Mouse (Mus musculus): ENCODE measurements around the gene Cbx1.

Gene Cbx1

DNA sequence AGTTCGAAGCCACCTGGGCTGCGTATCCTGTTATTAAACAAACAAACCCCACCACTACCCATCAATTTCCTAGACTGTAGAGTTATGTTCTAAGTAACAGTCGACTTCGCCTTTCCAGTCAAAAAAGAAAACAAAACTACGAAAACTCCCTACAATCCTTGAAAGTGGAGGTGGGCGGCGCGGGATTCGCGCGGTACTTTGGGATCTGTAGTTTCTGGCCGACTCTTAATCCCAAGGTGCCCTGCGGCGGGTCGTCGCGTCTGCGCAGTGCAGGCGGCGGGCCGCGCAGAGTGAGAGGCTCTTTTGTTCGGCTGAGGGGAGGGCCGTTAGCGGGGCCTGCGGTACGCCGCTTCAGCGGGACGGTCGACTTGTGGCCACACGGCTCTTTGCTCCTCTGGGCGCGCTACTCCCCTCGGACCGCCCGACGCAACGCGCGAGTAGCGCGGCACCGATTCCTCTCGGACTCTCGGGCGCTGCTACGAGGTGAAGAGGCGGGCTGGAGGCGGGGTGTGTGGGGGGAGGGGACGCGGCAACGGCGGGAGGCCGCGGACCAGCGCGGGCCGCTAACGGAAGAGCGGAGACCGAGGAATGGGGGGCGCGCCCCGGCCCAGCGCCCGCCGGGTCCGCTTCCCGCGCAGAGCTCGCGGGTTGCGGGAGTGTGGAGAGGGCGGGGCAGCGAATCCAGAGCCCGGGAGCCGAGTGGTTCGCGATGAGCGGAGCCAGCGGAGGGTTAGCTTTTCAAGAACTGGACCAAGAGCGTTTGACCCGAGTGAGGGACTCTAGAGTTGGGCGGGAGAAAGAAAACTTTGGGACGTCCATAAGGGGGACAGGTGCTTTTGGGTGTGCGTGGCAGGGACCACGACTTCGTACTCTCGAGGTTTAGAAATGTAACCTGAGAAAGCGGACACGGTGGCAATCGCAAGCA, at the start of gene Cbx1:
Cbx1 (plus strand) TSS at position 257 of the 925 bp plus-strand sequence.
- DNase-seq (ENCODE audit: low read depth, low spot score): peak; percentile 93

- no peak for DNase-seq (ENCODE audit: low read depth, low spot score)
Measured at GRCm38 (mm10) chr11:96740796-96741195, 48.1 kb upstream of the Cbx1 start.

DNA sequence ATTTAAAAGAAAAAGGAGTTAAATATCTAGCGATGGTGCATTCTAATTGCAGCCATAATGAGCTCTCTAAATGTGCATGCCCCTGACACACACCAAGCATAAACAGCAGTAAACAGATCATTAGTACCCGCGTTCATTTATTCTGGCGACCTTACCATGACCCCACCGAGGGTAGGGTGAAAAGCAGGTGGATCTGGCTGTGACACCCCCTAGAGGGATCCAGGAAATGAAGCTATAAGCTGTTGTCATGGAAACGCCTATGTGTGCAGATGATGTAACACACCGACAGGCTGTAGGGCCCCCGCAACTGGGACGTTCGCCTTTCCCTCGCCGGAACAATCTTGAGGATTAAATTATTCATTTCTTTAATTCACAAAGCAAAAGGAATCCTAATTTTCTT, 46.9 kb upstream of the Cbx1 start:
- DNase-seq (ENCODE audit: low read depth, low spot score): no peak

GRCm38 (mm10) chr11:96743000-96743399, 45.9 kb upstream of the Cbx1 start:
- no peak for DNase-seq (ENCODE audit: low read depth, low spot score)

DNA sequence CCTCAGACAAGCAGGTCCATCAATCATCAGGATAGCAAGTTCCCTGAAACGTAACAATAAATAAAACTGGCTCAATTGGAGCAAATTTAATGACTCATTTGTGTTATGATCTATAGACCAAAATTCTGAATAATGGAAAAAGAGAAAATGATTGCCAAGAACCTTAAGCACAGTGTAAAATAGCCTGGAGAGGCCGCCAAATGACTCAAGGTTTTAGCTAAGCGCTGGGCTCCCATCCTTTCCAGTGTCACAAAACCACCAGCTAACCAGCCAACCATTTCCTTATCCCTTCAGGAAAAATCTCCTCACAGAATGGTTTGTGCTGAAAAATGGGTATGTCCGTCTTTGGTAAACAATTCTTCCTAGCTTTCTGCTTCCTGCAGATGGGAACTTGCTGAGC, 45.0 kb upstream of the Cbx1 start:
- DNase-seq (ENCODE audit: low read depth, low spot score): no peak

DNA sequence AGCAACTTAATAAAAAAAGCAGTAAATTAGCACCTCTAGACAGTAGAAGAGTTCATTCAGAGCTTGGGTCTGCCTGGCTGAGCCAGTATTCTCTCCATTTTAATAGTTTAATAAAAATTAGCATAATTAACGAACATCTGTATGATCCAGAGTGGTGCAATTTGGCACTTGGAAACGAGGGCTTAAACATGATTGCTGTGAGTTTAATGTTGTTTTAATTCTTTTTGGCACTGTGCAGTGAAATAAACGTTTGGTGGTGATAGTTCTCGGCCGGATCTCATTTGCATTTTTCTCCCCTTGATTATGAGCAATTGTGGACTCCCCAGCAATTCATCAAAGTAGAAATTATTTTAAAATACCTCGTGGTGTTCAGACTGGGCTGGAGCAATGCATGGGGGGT, 42.3 kb upstream of the Cbx1 start:
- DNase-seq (ENCODE audit: low read depth, low spot score): no peak

DNA sequence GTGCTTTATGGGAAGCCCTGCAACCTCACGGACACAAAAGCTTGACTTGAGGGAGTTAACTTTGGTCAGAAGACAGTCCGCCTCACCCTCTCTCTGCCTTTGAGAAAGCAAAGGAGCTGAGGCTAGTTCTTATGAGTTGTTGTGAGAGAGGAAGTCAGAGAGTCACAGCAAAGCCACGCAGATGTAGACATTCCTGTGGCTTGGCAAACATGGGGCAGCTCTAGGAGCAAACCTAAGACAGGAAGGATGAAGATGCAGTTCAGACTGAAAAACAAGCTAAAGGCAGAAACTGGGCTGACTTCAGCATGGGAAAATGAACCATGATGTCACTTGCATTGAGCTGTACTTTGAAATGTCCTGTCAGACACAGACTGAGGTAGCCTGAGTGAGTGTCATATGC, 41.4 kb upstream of the Cbx1 start:
- DNase-seq (ENCODE audit: low read depth, low spot score): no peak

DNA sequence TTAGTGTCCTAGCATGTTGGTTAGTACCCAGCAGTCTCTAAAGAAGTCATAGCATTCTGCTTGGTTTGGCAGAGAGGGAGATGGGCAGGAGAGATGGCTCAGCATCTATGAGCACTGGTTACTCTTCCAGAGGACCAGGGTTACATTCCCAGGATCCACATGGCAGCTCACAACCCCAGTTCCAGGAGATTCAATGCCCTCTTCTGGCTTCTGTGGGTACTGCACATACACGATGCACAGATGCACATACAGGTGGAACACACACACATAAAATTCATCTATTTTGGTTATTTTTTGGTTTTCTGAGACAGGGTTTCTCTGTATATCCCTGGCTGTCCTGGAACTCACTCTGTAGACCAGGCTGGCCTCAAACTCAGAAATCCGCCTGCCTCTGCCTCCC, 33.6 kb upstream of the Cbx1 start:
- peak; percentile 21 for DNase-seq (ENCODE audit: low read depth, low spot score)

DNA sequence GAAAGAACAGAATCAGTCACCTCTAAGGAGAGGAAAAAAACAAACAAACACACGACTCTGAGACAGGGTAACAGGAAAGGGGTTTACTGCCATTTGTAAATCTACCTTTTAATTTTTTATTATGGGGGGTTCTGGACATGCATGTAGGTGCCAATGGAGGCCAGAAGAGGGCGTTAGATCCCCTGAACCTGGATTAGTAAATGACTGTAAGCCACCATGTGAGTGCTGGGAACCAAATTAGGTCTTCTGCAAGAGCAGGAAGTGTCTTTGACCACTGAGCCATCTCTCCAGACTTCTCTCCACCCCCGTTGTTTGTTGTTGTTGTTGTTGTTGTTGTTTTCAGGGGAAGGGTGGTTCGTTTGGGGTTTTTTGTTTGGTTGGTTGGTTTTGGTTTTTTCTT, 31.5 kb upstream of the Cbx1 start:
- DNase-seq (ENCODE audit: low read depth, low spot score): peak; percentile 17

- no peak for DNase-seq (ENCODE audit: low read depth, low spot score)
Measured at GRCm38 (mm10) chr11:96758402-96758801, 30.5 kb upstream of the Cbx1 start.

GRCm38 (mm10) chr11:96760042-96760441, 28.9 kb upstream of the Cbx1 start:
- DNase-seq (ENCODE audit: low read depth, low spot score): peak; percentile 74

- no peak for DNase-seq (ENCODE audit: low read depth, low spot score)
Measured at GRCm38 (mm10) chr11:96761984-96762383, 26.9 kb upstream of the Cbx1 start.

- DNase-seq (ENCODE audit: low read depth, low spot score): no peak
Measured at GRCm38 (mm10) chr11:96762742-96763470, 26.0 kb upstream of the Cbx1 start.

GRCm38 (mm10) chr11:96764511-96765350, 24.2 kb upstream of the Cbx1 start:
- no peak for DNase-seq (ENCODE audit: low read depth, low spot score)

- no peak for DNase-seq (ENCODE audit: low read depth, low spot score)
Measured at GRCm38 (mm10) chr11:96765645-96766044, 23.3 kb upstream of the Cbx1 start.

- DNase-seq (ENCODE audit: low read depth, low spot score): no peak
Measured at GRCm38 (mm10) chr11:96766555-96766954, 22.4 kb upstream of the Cbx1 start.

DNA sequence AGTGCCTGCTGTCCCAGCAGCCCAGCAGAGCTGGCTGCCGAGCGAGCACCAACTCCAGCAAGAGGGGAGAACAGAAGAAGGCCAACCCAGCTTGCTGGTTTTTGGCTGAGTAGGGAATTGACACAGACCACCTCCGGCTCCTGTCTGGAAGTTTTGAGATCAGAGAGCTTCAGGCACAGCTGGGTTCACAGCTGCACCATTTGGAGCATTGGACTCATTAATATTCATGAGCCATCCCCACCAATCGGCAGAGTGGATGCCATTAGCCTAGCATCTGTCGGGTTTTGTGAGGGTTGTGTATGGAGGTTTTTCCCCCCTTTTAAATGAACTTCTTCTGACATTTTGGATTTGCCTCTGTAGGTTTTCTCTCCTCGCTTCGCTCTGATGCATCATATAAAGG, 21.8 kb upstream of the Cbx1 start:
- DNase-seq (ENCODE audit: low read depth, low spot score): no peak

DNA sequence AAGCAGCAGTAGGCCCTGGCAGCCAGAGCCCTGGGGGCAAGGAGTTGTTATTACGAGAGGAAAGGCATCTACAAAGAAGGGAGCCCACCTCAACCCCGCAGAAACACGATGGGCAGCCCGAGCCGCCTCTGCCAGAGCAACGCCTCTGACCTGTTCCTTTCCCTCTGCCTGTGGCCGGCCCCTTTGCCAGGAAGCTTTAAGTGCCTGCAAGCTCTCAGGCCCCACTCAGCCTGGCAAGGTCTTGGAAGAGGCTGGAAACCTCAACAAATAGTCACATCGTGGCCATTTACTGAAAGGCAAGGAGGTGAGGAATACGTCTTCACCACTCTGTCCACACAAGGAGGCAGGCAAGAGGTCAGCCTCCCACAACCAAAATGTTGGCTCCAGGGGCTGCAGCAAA, 20.7 kb upstream of the Cbx1 start:
- no peak for DNase-seq (ENCODE audit: low read depth, low spot score)

GRCm38 (mm10) chr11:96771274-96771975, 17.5 kb upstream of the Cbx1 start:
- no peak for DNase-seq (ENCODE audit: low read depth, low spot score)

- DNase-seq (ENCODE audit: low read depth, low spot score): no peak
Measured at GRCm38 (mm10) chr11:96772413-96772812, 16.5 kb upstream of the Cbx1 start.

GRCm38 (mm10) chr11:96774536-96774935, 14.4 kb upstream of the Cbx1 start:
- peak; percentile 45 for DNase-seq (ENCODE audit: low read depth, low spot score)
